Mouse (Mus musculus) olfactory bulb, adult 2 months (tissue): ENCODE measurements around the gene Myo18b. TPM values are rescaled to one million over a fixed set of nuclear protein-coding genes. Genes with fewer than 3 reads are reported as not detected.

Source experiments
- H3K27ac ChIP-seq: fragments of 200-500 bp; 2 replicates; pipeline ENCODE4 v1.5.1; 2012; ENCODE audit warnings: low read depth, low read length; ENCODE audit not compliant: insufficient read depth
- H3K4me1 ChIP-seq: fragments of 200-500 bp; 2 replicates; pipeline ENCODE4 v1.6.1; 2012; ENCODE audit warnings: low read length; ENCODE audit not compliant: control insufficient read depth, insufficient read depth
- H3K4me3 ChIP-seq: fragments of 200-500 bp; 2 replicates; pipeline ENCODE4 v1.5.1; 2012; ENCODE audit warnings: mild to moderate bottlenecking, low read depth, low read length, moderate library complexity; ENCODE audit not compliant: insufficient read depth
- CTCF ChIP-seq: fragments of 200-500 bp; IDR thresholded peaks from 2 replicates; pipeline ENCODE4 v1.5.1; 2012; ENCODE audit warnings: low read depth, mild to moderate bottlenecking, low read length, moderate library complexity; ENCODE audit not compliant: insufficient read depth
- POLR2A ChIP-seq: fragments of 200-500 bp; IDR thresholded peaks from 2 replicates; pipeline ENCODE4 v1.6.1; 2012; ENCODE audit warnings: mild to moderate bottlenecking, low read depth, low read length, moderate library complexity; ENCODE audit not compliant: insufficient read depth
- WGBS: fragments of 180-500 bp; shearing (Covaris S2); methylation state at CpG from one replicate; pipeline ENCODE4 v1.1.7; 2018; 5-methylcytosine and 5-hydroxymethylcytosine counted together
- polyA plus RNA-seq: library from polyadenylated mRNA; stranded (reverse); fragments of >200 nt; gene quantifications from 2 replicates; pipeline ENCODE4 v1.2.4, GENCODE M21; 2012; ENCODE audit warnings: low replicate concordance; ENCODE audit not compliant: missing spikeins, insufficient read depth, insufficient read length

Myo18b gene
- polyA plus RNA-seq, 1 experiment, result not detected

DNA sequence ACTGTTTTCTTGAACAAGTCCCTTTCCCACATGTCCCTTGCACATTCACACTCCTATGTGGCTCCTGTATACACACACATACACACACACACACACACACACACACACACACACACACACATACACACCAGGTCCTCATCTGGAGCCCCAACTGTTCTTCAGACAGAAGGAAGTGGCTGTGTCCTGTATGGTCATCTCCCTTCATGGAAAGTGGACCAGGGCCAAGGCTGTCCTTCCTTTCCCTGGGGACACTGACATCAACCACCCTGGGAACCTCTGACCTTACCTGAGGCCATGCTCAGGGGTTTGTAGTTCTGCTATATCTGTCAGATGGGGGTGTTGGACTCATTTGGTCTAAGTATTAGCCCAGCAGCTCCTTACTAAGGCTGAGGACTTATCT lies 3.8 kb downstream of the Myo18b start:
- no peak overlapping the region for H3K27ac ChIP-seq
- peaks cover 14% of the 10 kb centered on the region for H3K4me1 ChIP-seq
- H3K4me3 ChIP-seq, result no peak overlapping the region
- TF ChIP-seq POLR2A, result no peak
- no peak for TF ChIP-seq CTCF

DNA sequence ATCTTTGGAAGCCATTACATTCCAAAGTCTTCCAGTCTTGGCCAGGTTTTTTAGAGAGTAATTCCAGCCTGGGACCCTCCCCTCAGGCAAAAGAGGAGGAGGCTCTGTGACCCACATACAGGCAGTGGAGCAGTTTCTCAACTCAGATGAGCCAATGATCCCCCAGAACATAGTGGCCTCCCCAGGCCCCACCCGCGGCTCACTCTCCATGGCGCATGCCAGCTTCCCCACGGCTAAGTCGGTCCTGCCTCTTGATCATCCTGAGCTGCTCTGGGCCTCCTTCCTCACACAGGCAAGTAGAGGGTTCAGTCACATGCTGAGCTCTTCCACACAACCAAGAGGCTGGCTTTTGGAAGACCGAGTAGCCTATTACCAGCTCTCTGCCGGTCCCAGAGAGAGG lies 7.5 kb downstream of the Myo18b start:
- Histone ChIP-seq H3K4me1 (peaks cover 11% of the 10 kb centered on the region), H3K27ac (no peak overlapping the region), H3K4me3 (no peak overlapping the region)
- no peak for TF ChIP-seq CTCF
- TF ChIP-seq POLR2A, result no peak
- 61% methylated on average over 7 of the region's 7 CpGs for WGBS

- Histone ChIP-seq H3K4me3 (no peak overlapping the region), H3K4me1 (peaks cover 11% of the 10 kb centered on the region), H3K27ac (no peak overlapping the region)
- TF ChIP-seq POLR2A (no peak), CTCF (no peak)
- 55% methylated on average over 17 of the region's 17 CpGs for WGBS
Observed at GRCm38 (mm10) chr5:112886687-112887491, 9.3 kb downstream of the Myo18b start.

DNA sequence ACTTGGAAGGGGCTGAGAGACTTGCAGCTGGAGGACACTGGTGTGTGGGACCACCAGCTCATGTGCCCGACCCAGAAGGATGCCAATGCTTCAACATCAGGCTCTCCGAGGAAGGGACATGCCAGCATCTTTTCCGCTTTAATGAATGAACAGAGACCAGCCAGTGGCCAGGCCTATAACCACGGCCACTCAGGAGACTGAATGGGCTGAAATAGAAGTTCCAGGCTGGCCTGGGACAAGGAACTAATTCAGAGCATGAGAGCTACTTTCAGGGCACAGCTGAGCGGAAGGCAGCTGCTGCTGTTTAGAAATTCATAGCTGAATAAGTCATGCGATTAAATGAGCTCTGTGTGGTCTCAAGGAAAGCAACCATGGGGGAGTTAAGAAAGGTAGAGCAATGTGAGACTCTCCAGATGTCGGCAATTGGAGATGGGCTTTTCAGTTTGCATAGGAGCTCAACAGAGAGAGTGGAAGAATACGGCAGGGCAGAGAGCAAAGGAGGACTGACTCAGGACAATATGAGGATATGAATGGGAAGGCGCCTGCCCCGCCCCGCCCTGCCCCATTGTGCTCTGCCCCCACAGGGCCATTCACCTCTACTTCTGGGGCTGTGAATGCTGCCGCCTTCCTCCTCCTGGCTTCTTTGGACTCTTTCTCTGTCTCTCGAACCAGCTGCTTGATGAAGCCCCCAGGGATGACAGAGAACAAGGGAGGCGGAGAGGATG lies 18.6 kb downstream of the Myo18b start:
- Histone ChIP-seq H3K4me1 (no peaks in the 10 kb centered on the region), H3K27ac (no peak overlapping the region), H3K4me3 (no peak overlapping the region)
- TF ChIP-seq CTCF (no peak), POLR2A (no peak)
- WGBS, result 54% methylated on average over 14 of the region's 14 CpGs

- Histone ChIP-seq H3K4me3 (no peak overlapping the region), H3K27ac (no peak overlapping the region), H3K4me1 (no peaks in the 10 kb centered on the region)
- no peak for TF ChIP-seq POLR2A
- peak; percentile 33; the same call in 1 of the 2 replicates for TF ChIP-seq CTCF
- WGBS, result 14% methylated on average over 4 of the region's 4 CpGs
Observed at GRCm38 (mm10) chr5:112876846-112877390, 19.2 kb downstream of the Myo18b start.

GRCm38 (mm10) chr5:112872999-112873398 lies 23.2 kb downstream of the Myo18b start:
- no peaks in the 10 kb centered on the region for H3K4me1 ChIP-seq
- TF ChIP-seq POLR2A, result no peak
- TF ChIP-seq CTCF, result no peak
- 83% methylated on average over 6 of the region's 6 CpGs for WGBS

DNA sequence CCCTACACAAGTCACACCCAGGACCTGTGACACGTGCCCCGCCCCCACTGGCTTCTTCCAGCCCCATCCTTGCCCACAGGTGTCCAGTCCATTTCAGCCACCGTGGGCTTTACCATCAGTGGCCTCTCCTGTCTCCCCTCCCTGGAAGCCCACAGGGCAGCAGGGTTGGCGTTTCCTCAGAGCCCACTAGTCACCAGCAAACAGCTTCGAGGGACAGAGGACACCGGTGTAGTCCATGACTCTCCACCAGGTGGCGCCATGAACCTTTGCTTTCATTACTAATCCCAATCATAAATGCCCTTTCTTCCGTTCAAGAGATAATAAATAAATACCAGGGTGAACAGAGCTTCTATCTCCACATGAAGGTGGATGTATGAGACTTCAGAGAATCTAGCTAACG lies 25.4 kb downstream of the Myo18b start:
- H3K4me3 ChIP-seq, result no peak overlapping the region
- TF ChIP-seq CTCF (peak; percentile 42), POLR2A (no peak)
- 23% methylated on average over 9 of the region's 9 CpGs for WGBS
- H3K27ac ChIP-seq, result no peak overlapping the region
- H3K4me1 ChIP-seq, result no peaks in the 10 kb centered on the region

More at GRCm38 (mm10) chr5:112872999-112873398, 23.2 kb downstream of the Myo18b start:
- Histone ChIP-seq H3K27ac (no peak overlapping the region), H3K4me3 (no peak overlapping the region)

DNA sequence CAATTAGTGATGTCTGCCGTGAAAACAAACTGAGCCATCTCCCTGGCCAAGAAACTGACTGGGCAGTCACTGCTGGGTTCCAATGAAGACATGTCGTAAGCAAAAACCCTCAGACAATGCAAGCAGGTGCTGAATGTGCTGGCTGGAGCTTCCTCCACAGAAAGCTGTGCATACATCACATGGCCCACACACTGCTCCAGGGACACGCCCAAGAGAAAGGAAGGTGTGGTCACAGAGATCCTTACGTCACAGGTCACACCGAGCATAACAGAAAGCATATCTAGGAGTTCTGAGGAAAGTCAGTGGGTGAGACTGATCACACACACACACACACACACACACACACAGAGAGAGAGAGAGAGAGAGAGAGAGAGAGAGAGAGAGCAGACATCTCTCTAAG lies 27.5 kb downstream of the Myo18b start:
- WGBS, result 80% methylated on average over 5 of the region's 5 CpGs
- H3K4me1 ChIP-seq, result no peaks in the 10 kb centered on the region
- H3K27ac ChIP-seq, result no peak overlapping the region
- H3K4me3 ChIP-seq, result no peak overlapping the region
- TF ChIP-seq CTCF, result no peak
- no peak for TF ChIP-seq POLR2A

DNA sequence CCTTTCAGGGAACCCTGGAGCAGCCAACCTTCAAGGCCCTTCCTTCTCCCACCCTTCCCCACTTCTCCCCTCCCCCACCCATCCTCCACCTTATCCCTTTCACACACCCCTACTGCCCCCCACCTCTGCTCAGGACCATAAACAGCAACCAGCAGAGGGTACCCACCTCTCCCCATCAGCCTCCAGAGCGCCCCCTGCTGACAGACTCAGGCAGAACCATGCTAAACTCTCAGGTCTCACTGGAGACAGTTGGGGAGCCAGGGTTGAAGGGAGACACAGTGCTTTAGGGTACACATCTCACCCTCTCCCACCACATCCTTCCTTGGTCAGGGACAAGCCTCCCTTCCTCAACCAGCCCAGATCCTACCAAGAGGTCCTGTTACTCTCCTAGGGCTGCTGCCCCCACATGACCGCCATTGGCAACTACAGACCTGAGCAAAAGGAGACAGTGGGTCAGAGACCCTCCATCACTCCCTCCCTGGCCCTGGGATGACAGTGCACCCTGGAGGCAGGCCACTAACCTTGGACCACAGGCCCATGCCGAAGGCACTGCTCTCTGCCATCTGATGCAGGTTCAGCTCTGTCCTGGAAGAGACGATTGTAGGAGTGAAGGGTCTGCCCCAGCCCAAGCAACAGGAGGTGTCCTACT lies 31.3 kb downstream of the Myo18b start:
- H3K4me1 ChIP-seq, result peaks cover under 1% of the 10 kb centered on the region
- 64% methylated on average over 4 of the region's 4 CpGs for WGBS
- H3K27ac ChIP-seq, result no peak overlapping the region
- H3K4me3 ChIP-seq, result no peak overlapping the region
- TF ChIP-seq CTCF, result peak; percentile 85
- no peak for TF ChIP-seq POLR2A
